Mouse (Mus musculus): ENCODE measurements at regions not wholly inside any gene's neighbourhood (a gene's known extent, or its start where the extent isn't known, plus 50 kb on each side); places are given as distances from the start of the nearest gene placed in this dataset.
A peak's percentile ranks its signal among the peaks of the same experiment; 100 is the strongest.

DNA sequence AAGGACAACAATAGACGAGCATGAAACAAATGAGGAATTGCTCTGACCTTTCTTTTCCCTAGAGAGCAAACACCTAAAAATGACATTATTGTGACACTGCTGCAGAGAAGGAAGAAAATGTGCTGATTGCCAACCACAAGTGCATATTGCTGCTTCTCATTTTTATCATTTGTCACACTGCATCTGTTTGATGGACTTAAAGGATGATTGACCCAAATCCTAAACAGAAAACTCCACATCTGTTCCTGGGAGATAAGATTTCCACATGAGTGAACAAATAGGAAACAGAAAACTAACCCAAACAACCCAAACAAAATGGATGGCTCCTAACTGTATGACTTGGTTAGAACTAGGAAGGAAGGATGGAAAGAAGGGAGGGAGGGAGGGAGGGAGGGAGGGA, 118.5 kb downstream of the Ccdc50 start:
- Histone ChIP-seq H3K36me3 (no peaks in the 10 kb centered on the region), H3K4me2 (no peak overlapping the region), H3K4me3 (replicated peaks) (no peak overlapping the region), H3K9me3 (no peaks in the 10 kb centered on the region), H3K27ac (no peak overlapping the region), H3K4me1 (no peaks in the 10 kb centered on the region), H3K9ac (no peak overlapping the region), H3K27me3 (replicated peaks) (no peaks in the 10 kb centered on the region)
- 51% methylated on average over 1 of the region's 1 CpGs for WGBS
- ATAC-seq (ENCODE audit: insufficient read depth, low FRiP score, low read depth), result no peak

DNA sequence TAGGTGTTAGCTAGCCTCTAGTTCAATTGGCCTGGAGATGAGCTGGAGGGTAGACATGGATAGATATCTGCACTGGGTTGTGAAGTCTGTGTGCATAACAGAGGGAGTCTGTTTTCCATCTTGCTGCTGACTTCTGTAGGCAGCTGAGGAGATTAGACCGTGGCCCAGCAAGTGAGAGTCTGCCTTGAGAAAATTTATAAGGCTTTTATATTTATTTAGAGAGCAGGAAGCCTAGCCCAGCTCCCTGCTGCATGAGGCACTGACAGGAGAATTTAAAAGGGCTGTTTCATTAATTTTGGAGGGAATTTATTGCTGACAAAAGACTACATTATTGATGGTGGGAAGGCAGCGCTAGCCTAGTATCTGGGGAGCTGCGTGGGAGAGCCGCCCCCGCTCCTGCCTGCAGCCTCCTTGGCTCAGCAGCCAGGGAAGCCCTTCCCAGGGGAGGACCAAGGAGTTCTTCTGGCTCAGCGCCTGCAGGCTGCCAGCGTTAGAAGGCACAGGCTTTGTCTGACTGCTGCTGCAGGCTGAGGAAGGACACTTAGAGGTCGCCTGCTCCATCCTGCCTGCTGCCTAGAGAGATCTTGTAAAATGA, 135.0 kb downstream of the Ccdc50 start:
- H3K27me3 ChIP-seq (replicated peaks), result no peaks in the 10 kb centered on the region
- peak overlapping the region; percentile 24 for H3K4me2 ChIP-seq
- ATAC-seq (ENCODE audit: insufficient read depth, low FRiP score, low read depth), result peak; percentile 75; the same call in 1 of the 2 replicates
- H3K4me3 ChIP-seq (replicated peaks), result no peak overlapping the region
- WGBS, result 24% methylated on average over 8 of the region's 8 CpGs
- H3K36me3 ChIP-seq, result no peaks in the 10 kb centered on the region
- no peaks in the 10 kb centered on the region for H3K4me1 ChIP-seq
- no peaks in the 10 kb centered on the region for H3K9me3 ChIP-seq
- H3K27ac ChIP-seq, result peak overlapping the region; percentile 31; the same call in 1 of the 2 replicates
- H3K9ac ChIP-seq, result no peak overlapping the region

- Histone ChIP-seq H3K4me3 (replicated peaks) (no peak overlapping the region), H3K9me3 (no peaks in the 10 kb centered on the region), H3K4me1 (no peaks in the 10 kb centered on the region), H3K27ac (no peak overlapping the region), H3K4me2 (no peak overlapping the region), H3K36me3 (no peaks in the 10 kb centered on the region), H3K9ac (no peak overlapping the region), H3K27me3 (replicated peaks) (no peaks in the 10 kb centered on the region)
- ATAC-seq (ENCODE audit: insufficient read depth, low FRiP score, low read depth), result no peak
- 39% methylated on average over 1 of the region's 1 CpGs for WGBS
Measured at GRCm38 (mm10) chr16:27526669-27527068, 138.0 kb downstream of the Ccdc50 start.

- no peak overlapping the region for H3K4me3 ChIP-seq (replicated peaks)
- no peak for ATAC-seq (ENCODE audit: insufficient read depth, low FRiP score, low read depth)
- no peaks in the 10 kb centered on the region for H3K9me3 ChIP-seq
- H3K36me3 ChIP-seq, result no peaks in the 10 kb centered on the region
- WGBS, result 86% methylated on average over 4 of the region's 4 CpGs
- H3K27ac ChIP-seq, result no peak overlapping the region
- H3K9ac ChIP-seq, result no peak overlapping the region
- no peaks in the 10 kb centered on the region for H3K27me3 ChIP-seq (replicated peaks)
- H3K4me2 ChIP-seq, result no peak overlapping the region
- no peaks in the 10 kb centered on the region for H3K4me1 ChIP-seq
Measured at GRCm38 (mm10) chr16:27530634-27531033, 142.0 kb downstream of the Ccdc50 start.

All from stomach, embryonic 15.5 days (tissue).